Mouse (Mus musculus) large intestine, adult 2 months (tissue): ENCODE data around the gene Trpv2. TPM values are rescaled to one million over a fixed set of nuclear protein-coding genes. Genes with fewer than 3 reads are reported as not detected.

Experiments
- DNase-seq: peaks from one replicate; pipeline ENCODE4 v3.0.0-alpha.2; 2012; ENCODE audit warnings: low read depth, low spot score
- WGBS: fragments of 180-500 bp; shearing (Covaris S2); methylation state at CpG from one replicate; pipeline ENCODE4 v1.1.7; 2018; 5-methylcytosine and 5-hydroxymethylcytosine counted together
- polyA plus RNA-seq: library from polyadenylated mRNA; depleted of rRNA; stranded (reverse); fragments of >200 nt; gene quantifications from 2 replicates; pipeline ENCODE4 v1.2.3, GENCODE M21; 2012; rRNA removed

Gene Trpv2
- polyA plus RNA-seq = 8.7 and 9.0 TPM in 2 replicates

DNA sequence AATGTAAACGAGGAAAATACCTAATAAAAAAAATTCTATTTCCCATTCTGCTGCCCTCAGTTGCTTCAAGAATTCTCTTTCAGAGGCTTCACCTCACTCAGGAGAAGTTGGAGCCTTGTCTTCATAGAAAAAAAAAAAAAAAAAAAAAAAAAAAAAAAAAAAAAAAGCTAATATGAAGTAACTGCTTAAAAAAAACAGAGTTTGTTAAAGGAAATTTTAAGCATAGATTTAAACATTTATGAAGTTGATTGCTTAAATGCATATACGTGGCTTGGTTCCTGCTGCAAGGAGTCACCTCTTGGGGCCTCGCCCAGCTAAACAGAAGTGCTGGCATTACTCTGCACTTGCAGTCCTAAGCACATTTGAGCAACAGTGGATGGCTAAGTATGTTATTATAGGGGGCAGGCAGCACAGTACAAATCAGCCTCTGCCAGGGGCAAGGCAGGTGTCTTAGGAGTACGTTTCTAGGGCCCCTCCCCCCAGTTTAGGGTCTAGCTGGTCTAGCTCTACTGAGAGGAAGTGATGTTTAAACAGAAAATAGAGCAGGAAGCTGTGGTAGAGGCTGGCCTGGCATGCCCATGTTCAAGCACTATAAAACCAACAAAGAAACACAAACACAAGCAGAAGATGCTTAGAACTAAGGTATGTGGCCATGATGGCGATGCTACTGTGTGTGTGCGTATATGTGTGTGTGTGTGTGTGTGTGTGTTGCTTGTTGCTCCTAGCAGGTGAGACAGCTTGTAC lies at the start of gene Trpv2:
Trpv2 (plus strand) TSS at position 528 of the 744 bp plus-strand sequence.
- 66% methylated on average over 6 of the region's 6 CpGs for WGBS
- no peak for DNase-seq

DNA sequence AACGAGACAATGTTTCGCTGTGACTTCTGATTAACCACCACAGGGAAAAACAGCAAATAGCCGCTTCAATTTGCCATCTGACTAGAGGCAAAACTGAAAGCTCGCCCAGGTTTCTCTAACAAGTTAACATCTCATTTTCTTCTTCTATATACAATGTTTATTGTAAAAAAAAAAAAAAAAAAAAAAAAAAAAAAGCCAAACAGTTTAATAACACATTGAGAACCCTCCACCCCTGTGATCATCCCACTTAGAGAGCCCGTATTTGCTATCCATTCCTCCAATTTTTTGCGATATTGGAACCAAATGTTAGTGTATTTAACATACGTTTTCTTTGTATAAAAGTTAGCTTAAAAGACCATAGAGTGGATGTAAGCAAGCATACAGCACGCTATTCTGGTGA lies 37.2 kb upstream of the Trpv2 start:
- 79% methylated on average over 8 of the region's 8 CpGs for WGBS

DNA sequence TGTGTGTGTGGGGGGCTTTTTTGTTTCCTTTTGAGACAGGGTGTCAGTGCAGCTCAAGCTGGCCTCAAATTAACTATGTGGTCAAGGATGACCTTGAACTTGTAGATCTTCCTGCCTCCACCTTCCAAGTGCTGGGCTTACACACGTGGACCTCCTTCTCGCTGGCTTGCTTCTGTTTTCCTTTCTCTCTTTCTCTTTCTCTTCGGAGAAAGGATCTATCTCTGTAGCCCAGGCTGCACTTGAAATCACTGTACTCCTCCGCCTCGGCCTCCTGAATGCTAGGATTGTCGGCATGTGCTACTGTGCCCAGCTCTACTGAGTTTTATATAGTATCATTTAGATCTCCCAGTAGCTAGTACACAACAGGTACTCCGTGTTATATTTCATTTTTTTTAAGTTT lies 36.7 kb upstream of the Trpv2 start:
- 29% methylated on average over 7 of the region's 7 CpGs for WGBS
- no peak for DNase-seq

More for the DNA sequence above, 37.2 kb upstream of the Trpv2 start:
- DNase-seq = no peak

DNA sequence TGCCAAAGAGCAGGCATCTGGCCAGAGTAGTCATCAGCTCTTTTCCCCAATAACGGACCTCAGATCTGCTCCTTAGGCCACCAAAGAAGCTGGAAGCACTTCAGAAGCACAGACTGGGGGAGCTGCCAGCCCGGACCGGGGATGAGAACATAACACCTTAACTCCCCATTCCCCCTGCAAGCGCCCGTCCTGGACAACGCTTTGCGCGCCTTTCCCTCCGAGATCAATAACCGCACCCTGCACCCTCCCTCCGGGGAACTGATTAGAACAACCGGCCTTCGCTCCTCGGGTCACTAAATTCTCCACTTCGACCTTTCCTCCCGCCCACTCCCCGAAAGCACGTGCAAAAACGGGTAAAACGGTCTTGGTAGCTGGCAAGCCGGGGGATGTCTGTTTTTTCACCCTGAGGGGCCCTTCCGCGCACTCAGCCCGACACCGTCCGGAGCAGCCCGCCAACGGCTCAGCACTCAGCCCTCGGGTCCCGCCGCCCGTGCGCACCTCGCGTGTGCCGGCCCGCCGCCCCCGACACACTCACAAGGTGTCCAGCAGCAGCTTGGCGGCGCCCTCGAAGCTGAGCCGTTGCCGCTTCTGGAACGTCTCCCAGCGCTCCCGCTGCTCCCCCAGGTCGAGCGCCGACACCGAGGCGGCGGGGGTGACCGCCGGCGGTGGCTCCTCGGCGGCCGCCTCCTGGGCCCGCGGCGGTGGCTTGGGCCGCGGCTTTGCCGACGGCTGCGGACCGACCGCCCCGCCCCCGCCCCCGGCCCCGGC lies 35.8 kb upstream of the Trpv2 start:
- no peak for DNase-seq
- under 1% methylated on average over 69 of the region's 73 CpGs for WGBS

DNA sequence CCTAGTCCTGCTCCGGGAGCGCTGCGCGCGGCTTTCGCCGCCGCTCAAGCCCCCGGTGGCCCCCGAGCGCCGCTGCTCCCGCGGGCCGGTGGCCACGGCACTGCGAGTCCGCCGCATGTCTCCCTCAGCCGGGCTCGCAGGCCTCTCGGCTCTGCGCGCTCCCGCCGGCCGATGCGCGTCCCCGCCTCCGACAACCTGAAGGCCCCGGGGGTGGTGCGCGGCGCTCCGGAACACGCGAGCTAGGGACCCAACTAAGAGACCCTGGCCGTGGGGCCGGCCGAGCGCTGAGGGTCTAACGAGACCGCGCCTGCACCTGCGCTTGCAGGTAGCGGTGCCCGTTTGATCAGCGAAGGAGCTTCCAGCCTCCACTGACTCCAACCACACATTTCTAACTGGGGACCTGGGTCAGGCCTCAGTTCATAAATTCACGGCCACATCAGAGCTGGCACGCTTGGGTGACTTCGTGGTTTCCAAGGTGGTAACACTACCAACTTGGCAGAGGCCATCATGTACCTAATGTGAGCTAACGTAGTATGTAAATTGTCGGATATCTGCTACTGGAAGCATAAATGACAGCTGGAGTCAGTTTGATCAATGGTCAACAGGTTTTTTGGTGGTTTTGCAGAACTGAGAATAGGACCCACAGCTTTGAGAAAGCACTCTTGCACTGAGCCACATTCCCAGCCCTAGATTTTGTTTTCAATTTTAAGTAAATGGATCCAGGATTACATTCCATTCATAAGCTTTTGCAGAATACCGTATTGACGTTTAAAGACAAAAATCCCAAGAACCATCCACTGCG lies 35.0 kb upstream of the Trpv2 start, which contains the start of gene Cenpv:
Cenpv (minus strand) TSS at position 173 of the 802 bp plus-strand sequence.
- peak; percentile 35 for DNase-seq
- 6% methylated on average over 57 of the region's 57 CpGs for WGBS

DNA sequence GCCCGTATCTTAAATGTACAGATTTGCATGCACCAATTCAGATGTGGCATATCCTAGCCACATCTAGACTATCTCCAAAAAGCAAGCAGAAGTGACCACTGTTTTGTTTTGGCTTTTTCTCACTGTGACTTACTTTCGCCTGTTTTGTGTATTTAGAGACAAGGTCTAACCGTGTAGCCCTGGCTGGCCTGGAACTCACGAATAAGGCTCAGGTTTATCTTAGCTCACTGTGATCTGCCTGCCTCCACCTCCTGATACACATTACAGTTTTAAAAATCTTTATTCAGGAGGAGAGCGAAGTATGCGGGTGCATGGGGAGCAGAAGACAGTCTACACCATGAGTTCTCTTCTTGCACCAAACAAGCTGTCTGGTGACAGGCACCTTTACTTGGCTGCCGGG lies 34.1 kb upstream of the Trpv2 start:
- DNase-seq = no peak
- WGBS = 92% methylated on average over 7 of the region's 7 CpGs

DNA sequence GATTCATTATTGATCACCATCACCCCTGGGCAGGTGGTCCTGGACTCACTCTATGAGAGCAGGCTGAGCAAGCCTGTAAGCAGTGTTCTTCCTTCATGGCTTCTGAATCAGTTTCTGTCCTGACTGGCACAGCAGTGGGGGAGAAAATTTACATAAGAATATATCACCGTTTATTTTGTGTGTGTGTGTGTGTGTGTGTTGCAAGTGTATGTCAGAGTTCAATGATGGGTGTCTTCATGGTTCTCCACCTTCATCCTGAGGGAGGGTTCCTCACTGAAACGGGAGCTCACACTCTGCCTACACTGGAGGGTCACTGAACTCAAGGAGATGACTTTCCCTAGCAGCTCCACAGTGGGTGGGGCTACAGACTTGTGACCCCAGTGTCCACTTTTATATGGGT lies 33.3 kb upstream of the Trpv2 start:
- 33% methylated on average over 2 of the region's 2 CpGs for WGBS

DNA sequence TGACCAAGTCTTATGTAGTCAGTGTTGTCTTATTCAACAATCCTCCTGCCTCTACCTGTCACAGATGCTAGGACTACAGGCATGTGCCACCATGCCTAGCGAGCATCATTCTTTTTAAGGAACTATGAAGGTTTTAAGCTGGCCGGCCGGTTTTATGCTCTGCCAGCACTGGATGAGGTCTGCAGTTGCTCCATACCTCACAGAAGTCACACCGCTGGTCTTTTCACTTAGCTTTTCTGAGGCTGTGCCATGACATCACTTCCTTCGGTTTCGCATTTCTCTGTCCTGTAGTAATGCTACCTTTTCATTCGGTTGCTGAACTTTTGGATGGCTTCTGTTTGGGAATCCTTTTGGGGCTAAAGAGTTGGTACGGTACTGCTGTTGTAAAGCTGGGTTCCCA lies 32.7 kb upstream of the Trpv2 start:
- 84% methylated on average over 8 of the region's 8 CpGs for WGBS
- no peak for DNase-seq

More for the DNA sequence above, 33.3 kb upstream of the Trpv2 start:
- DNase-seq = no peak

DNA sequence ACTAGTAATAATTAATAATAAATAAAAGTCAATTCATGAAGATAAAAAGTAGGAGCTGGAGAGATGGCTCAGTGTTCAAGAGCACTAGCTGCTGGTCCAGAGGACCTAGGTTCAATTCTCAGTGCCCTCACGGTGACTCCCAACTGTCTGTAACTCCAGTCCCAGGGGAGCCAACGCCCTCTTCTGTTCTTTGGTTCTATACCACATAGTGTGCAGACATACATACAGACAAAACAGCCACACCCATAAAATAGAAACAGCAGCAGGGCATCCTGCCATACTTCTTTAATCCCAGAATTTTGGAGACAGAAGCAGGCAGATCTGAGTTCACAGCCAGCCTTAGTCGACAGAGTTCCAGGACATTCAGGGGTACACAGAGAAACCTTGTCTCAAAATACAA lies 30.3 kb upstream of the Trpv2 start:
- no peak for DNase-seq
- WGBS = 90% methylated on average over 3 of the region's 3 CpGs

DNA sequence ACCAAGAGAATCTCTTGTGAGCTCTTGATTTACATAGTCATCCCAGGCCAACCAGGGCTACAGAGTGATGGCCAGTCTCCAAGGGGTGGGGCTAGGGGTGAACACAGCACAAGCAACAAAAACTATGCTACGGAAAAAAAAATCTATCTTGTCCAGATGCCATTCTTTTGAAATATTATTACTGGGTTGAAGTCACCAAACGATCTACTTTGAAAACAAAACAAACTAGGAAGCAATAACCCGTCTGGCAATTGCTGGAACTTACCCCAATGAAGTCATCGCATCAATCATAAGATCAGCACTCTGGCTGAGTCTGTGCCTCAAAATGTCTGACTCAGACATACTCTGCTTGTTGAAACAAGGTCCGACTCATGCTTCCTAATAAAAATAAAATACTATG lies 24.5 kb upstream of the Trpv2 start:
- WGBS = 0% methylated on average over 5 of the region's 5 CpGs
- peak; percentile 57 for DNase-seq

DNA sequence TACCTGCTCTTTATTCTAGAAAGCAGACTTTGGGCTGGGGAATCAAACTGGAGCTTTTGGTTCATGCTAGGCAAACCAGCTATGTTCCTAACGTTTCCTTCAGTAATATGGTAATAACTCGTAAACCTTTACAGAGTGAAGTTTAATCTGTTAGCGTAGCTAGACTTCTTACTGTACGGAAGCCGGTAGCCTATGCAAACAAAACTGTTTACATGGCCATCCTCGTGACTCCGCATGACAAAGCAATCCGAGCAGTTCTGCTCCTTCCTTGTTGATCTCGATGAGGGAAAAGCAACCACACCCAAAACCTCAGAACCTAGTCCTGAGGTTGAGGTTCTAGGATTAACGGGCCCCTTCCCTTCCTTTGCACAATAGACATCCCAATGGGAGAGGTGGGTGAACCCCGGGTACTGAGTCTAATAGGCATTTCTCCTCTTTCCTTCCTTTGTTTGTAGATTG lies 24.0 kb upstream of the Trpv2 start:
- WGBS = 2% methylated on average over 11 of the region's 11 CpGs
- peak; percentile 92 for DNase-seq

DNA sequence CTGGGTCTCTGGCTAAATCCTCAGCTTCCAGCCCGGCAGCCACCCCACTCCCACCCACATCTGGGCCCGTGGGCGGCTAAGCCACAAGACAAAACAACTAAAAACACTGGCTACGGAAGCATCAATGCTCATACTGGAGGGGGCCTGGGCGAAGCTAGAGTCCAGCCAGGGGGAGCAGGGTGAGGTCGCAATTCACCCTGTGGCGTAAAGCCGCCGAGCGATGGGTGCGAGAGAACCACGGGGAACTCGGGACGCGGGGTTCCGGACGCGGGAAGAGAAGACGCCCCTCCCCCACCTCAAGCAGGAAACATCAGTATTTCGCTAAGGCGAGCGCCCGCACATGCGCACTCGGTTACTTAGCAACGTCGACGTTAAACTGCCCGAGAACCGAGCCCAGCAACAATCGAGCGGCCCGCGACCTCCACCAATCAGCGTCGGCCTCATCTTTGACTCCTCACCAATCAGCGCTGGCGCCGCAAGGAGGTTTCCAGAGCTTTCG lies 23.5 kb upstream of the Trpv2 start, which contains the start of gene Ubb:
Ubb (plus strand) TSS at position 445 of the 499 bp plus-strand sequence.
- DNase-seq = peak; percentile 98
- WGBS = under 1% methylated on average over 40 of the region's 40 CpGs

DNA sequence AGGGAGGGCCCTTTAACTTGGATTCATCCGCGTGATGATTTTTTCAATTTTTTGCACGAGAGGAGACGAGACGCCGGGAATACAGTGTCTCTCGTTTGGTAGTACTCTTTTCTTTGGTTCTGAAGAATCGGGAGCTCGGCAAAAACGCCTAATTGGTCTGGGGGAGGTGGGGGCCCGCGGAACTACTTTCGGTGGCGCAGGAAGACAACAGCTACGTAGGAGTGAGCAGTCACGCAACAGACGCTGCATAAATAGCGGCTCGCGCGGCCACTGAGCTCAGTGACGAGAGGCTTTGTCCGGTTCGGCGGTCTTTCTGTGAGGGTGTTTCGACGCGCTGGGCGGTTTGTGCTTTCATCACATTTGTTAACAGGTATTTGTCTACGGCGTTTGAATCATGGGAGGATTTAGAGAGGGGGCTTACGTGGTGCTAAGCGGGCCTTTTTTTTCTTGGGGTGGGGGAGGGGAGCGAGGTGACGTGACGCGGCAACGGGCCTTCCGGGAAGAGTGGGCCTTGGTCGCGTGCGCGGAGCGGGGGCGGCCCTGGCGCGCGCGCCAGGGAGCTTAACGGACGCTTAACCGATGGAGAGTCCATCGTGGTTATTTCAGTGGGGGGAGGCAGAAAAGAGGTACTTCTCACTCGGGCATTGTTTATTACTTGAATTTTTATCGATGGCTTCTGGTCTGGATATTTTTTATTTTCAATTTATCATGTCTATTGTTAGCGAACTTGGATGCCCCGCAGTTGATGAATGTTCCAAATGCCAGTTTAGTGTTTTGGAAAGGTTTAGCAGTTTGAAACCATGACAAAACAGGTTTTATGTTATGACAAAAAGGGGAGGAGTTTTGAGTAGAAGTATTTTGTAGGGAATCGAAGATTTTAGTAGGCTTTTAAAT lies 22.8 kb upstream of the Trpv2 start:
- no peak for DNase-seq
- WGBS = under 1% methylated on average over 58 of the region's 58 CpGs

DNA sequence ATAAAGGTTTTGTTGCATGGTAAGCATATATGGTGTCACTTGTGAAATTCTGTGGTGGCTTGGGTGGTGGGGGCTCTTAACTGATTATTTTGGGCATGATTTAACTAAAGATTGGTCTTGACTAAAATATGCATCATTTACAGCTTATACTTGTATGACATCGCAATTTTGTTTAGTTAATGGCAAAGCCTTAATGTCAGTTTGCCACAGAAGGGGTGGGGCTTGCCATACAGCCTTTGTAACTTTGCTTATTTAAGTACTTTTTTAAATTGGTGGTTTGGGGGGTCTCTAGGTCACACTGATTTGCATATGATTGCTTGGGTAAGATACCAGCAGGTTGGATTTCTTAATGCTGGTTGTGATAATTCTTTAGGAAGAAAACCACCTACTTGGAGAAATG lies 21.1 kb upstream of the Trpv2 start:
- WGBS = 0% methylated on average over 1 of the region's 1 CpGs
- no peak for DNase-seq

DNA sequence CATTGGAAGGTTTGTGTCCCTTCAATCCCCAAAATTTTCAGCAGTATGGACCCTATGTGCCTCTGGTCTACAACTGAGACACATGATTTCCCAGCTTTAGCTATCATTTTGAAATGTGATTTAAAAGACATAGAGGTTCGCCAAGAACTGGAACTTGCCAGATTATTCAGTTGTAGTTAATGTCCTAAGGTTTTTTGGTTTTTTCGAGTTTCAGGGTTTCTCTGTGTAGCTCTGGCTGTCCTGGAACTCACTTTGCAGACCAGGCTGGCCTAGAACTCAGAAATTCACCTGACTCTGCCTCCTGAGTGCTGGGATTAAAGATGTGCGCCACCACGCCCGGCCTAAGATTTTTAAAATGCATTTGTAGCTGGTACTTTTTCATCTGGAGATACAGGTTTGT lies 20.7 kb upstream of the Trpv2 start:
- no peak for DNase-seq
- 44% methylated on average over 5 of the region's 5 CpGs for WGBS

DNA sequence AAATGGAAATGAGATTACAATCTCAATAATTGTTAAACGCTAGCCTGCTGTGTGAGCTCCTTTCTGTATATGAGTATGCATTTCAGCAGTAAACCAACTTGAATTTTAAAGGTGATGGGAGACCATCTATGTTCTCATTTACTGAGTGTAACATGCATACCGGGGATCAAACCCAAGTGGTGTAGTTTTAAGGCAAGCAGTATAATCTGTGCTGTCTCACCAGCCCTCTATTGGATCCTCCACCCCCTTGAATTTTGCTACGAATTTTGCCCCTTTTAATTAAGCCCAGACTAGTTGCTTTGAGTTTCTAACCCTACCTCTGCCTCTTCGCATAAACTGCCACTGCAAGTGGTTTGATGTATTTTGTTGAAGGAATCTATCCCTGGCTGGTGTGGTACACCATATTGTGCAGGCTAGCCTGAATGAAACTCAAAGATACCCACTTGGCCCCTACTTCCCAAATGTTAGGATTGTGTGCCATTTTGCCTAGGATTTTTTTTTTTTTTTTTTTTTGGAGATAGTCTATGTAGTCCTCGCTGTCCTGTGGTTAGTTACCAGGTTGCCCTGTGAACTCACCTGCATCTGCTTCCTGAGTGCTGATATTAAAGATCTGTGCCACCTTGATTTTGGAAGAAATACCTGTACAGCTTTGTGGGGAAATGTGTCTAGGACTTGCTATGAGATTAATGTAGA lies 20.0 kb upstream of the Trpv2 start:
- no peak for DNase-seq
- WGBS = 46% methylated on average over 5 of the region's 5 CpGs

DNA sequence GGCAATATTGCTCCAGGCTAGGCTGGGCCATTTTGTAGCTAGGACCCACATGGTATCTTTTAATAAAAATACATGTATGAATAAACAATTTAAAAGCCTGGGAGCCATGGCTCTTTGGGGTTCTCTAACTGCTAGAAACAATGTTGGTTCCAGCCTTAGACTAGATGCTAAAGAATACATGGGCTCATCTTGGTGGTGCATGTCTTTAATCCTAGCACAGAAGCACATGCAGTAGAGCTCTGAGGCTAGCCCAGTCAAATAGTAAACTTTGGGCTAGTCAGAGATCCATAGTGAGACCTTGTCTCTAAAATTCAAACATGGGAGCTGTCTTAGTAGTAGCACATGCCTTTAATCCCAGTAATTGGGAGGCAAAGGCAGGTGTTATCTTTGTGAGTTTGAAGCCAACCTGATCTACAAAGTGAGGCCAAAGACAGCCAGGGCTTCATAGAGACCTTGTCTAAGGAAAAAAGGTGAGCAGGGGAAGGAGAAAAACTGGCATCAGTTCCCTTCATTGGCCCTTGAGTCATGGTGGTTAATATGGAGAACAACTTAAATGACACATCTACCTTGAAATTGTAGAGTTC lies 19.3 kb upstream of the Trpv2 start:
- no peak for DNase-seq

DNA sequence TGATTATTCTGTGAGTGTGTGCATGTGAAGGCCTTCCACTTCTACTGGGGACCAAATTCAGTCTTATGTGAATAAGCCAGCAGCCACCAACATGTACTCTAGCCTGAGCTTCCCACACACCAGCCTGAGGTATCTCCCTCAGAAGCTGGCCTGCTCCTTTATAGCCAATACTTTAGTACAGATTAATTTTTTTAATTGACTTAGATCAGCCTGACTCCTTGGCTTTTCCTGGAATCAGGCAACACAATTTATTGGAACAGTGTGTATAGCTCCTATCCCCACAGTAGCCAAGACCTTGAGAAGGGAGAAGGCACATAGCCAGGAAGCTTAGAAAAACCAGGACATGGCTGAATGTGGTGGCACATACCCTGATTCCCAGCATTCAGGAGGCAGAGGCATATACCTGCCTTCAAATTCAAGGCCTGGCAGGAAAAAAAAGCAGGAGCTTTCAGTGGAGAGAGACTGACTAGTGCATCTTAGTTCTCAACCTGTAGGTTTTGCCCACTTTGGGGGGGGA lies 18.3 kb upstream of the Trpv2 start:
- no peak for DNase-seq
